Mouse (Mus musculus): Measurements from ENCODE around the gene Tsfm. TPM values are rescaled to one million over a fixed set of nuclear protein-coding genes. Genes with fewer than 3 reads are reported as not detected.

The Tsfm gene
- total and polyA plus RNA-seq, 2 experiments from 2014 or later: 29.3 to 60.7 TPM

GRCm38 (mm10) chr10:126961757-126962156 is 68.9 kb downstream of the Tsfm start:
- Histone ChIP-seq H3K27me3 (ENCODE audit: insufficient read depth, low read length) (peaks cover 7% of the 10 kb centered on the region; the same call in 1 of the 2 replicates), H3K27ac (ENCODE audit: low read depth, low read length) (no peak overlapping the region), H3K4me2 (ENCODE audit: low read depth, low read length, poor library complexity, severe bottlenecking) (no peak overlapping the region), H3K9me3 (ENCODE audit: low read length) (no peaks in the 10 kb centered on the region), H3K9ac (replicated peaks; ENCODE audit: low read length, poor library complexity, severe bottlenecking) (no peak overlapping the region), H3K4me3 (ENCODE audit: low read depth, low read length) (no peak overlapping the region), H3K4me1 (ENCODE audit: insufficient read depth, low read length) (peaks cover 11% of the 10 kb centered on the region), H3K36me3 (ENCODE audit: insufficient read depth, low read length) (no peaks in the 10 kb centered on the region)
- TF ChIP-seq CTCF (IDR thresholded peaks at IDR 0.05): no peak
- DNase-seq (ENCODE audit: low spot score): peak; percentile 78
- WGBS: 53% methylated on average over 10 of the region's 10 CpGs
- no peak; the same call in 1 of the 2 replicates for ATAC-seq (ENCODE audit: low FRiP score)

MicroRNAs within 50 kb of the gene (microRNA counts, 519-probe panel; counts per million panel counts)
- microRNA mmu-miR-26a (2,859 counts per million, percentile 69 among the panel's probes with 10 or more counts), microRNA mmu-miR-546 (528 counts per million, percentile 58 among the panel's probes with 10 or more counts)

Small RNAs within 50 kb of the gene (microRNA-seq; reads per million reads assigned to microRNA genes)
- 37.2 reads per million, percentile 34 among the genes with 10 or more reads in this experiment for gene Mir26a-2 (ENCODE audit: borderline number of aligned reads)
- gene Mir546 (ENCODE audit: borderline number of aligned reads): 1.0 reads per million

Other genes with a start within 250 kb of the Tsfm start
- 13.2 and 17.4 TPM in 2 replicates for gene Atp23, start 129.5 kb downstream of the Tsfm start, total RNA-seq (2014; rRNA removed)
- gene Atp23, start 129.5 kb downstream of the Tsfm start, polyA plus RNA-seq (2015; fragmentation: Nextera tagmentation; extraction: Ambion mirVana): 18.4 and 19.1 TPM in 2 replicates
- gene Ctdsp2, start 52.1 kb downstream of the Tsfm start, total RNA-seq (2014; rRNA removed): 50.1 and 54.6 TPM in 2 replicates
- gene Ctdsp2, start 52.1 kb downstream of the Tsfm start, polyA plus RNA-seq (2015; fragmentation: Nextera tagmentation; extraction: Ambion mirVana): 10.2 and 11.2 TPM in 2 replicates
- gene Avil, start 30.1 kb downstream of the Tsfm start, total RNA-seq (2014; rRNA removed): 0.90 and 2.0 TPM in 2 replicates
- 1.2 and 1.3 TPM in 2 replicates for gene Avil, start 30.1 kb downstream of the Tsfm start, polyA plus RNA-seq (2015; fragmentation: Nextera tagmentation; extraction: Ambion mirVana)
- gene Mettl1, start 10.6 kb upstream of the Tsfm start, total RNA-seq (2014; rRNA removed): 6.5 and 8.7 TPM in 2 replicates
- 19.1 TPM in 2 replicates for gene Mettl1, start 10.6 kb upstream of the Tsfm start, polyA plus RNA-seq (2015; fragmentation: Nextera tagmentation; extraction: Ambion mirVana)
- gene Eef1akmt3, start 10.7 kb upstream of the Tsfm start, total RNA-seq (2014; rRNA removed): not detected in 2 replicates
- 0.10 and 0.16 TPM in 2 replicates for gene Eef1akmt3, start 10.7 kb upstream of the Tsfm start, polyA plus RNA-seq (2015; fragmentation: Nextera tagmentation; extraction: Ambion mirVana)
- 0.22 TPM in 1 of 2 replicates, not detected in the other for gene Cyp27b1, start 17.4 kb upstream of the Tsfm start, total RNA-seq (2014; rRNA removed)
- 0.13 TPM in 1 of 2 replicates, not detected in the other for gene Cyp27b1, start 17.4 kb upstream of the Tsfm start, polyA plus RNA-seq (2015; fragmentation: Nextera tagmentation; extraction: Ambion mirVana)
- gene March9, start 29.3 kb upstream of the Tsfm start, total RNA-seq (2014; rRNA removed): 84.0 and 90.0 TPM in 2 replicates
- 8.6 and 9.8 TPM in 2 replicates for gene March9, start 29.3 kb upstream of the Tsfm start, polyA plus RNA-seq (2015; fragmentation: Nextera tagmentation; extraction: Ambion mirVana)
- gene Cdk4, start 32.7 kb upstream of the Tsfm start, total RNA-seq (2014; rRNA removed): 311 and 365 TPM in 2 replicates
- 364 and 374 TPM in 2 replicates for gene Cdk4, start 32.7 kb upstream of the Tsfm start, polyA plus RNA-seq (2015; fragmentation: Nextera tagmentation; extraction: Ambion mirVana)
- 109 and 122 TPM in 2 replicates for gene Tspan31, start 39.4 kb upstream of the Tsfm start, total RNA-seq (2014; rRNA removed)
- 101 and 104 TPM in 2 replicates for gene Tspan31, start 39.4 kb upstream of the Tsfm start, polyA plus RNA-seq (2015; fragmentation: Nextera tagmentation; extraction: Ambion mirVana)
- 330 and 343 TPM in 2 replicates for gene Agap2, start 44.4 kb upstream of the Tsfm start, total RNA-seq (2014; rRNA removed)
- 5.4 and 6.3 TPM in 2 replicates for gene Agap2, start 44.4 kb upstream of the Tsfm start, polyA plus RNA-seq (2015; fragmentation: Nextera tagmentation; extraction: Ambion mirVana)
- 114 and 120 TPM in 2 replicates for gene Os9, start 90.3 kb upstream of the Tsfm start, total RNA-seq (2014; rRNA removed)
- gene Os9, start 90.3 kb upstream of the Tsfm start, polyA plus RNA-seq (2015; fragmentation: Nextera tagmentation; extraction: Ambion mirVana): 126 TPM in 2 replicates
- 126 and 134 TPM in 2 replicates for gene B4galnt1, start 134.4 kb upstream of the Tsfm start, total RNA-seq (2014; rRNA removed)
- gene B4galnt1, start 134.4 kb upstream of the Tsfm start, polyA plus RNA-seq (2015; fragmentation: Nextera tagmentation; extraction: Ambion mirVana): 86.8 and 88.6 TPM in 2 replicates
- 0.05 TPM in 2 replicates for gene Slc26a10, start 149.8 kb upstream of the Tsfm start, total RNA-seq (2014; rRNA removed)
- gene Slc26a10, start 149.8 kb upstream of the Tsfm start, polyA plus RNA-seq (2015; fragmentation: Nextera tagmentation; extraction: Ambion mirVana): 0.80 TPM in 2 replicates
- gene Arhgef25, start 159.2 kb upstream of the Tsfm start, total RNA-seq (2014; rRNA removed): 47.6 and 48.8 TPM in 2 replicates
- 13.5 and 15.4 TPM in 2 replicates for gene Arhgef25, start 159.2 kb upstream of the Tsfm start, polyA plus RNA-seq (2015; fragmentation: Nextera tagmentation; extraction: Ambion mirVana)
- gene Dtx3, start 164.9 kb upstream of the Tsfm start, total RNA-seq (2014; rRNA removed): 258 and 275 TPM in 2 replicates
- gene Dtx3, start 164.9 kb upstream of the Tsfm start, polyA plus RNA-seq (2015; fragmentation: Nextera tagmentation; extraction: Ambion mirVana): 205 and 217 TPM in 2 replicates
- gene Pip4k2c, start 180.7 kb upstream of the Tsfm start, total RNA-seq (2014; rRNA removed): 17.0 and 18.3 TPM in 2 replicates
- 14.5 and 15.1 TPM in 2 replicates for gene Pip4k2c, start 180.7 kb upstream of the Tsfm start, polyA plus RNA-seq (2015; fragmentation: Nextera tagmentation; extraction: Ambion mirVana)
- gene Kif5a, start 232.5 kb upstream of the Tsfm start, total RNA-seq (2014; rRNA removed): 244 and 249 TPM in 2 replicates
- 102 and 103 TPM in 2 replicates for gene Kif5a, start 232.5 kb upstream of the Tsfm start, polyA plus RNA-seq (2015; fragmentation: Nextera tagmentation; extraction: Ambion mirVana)
- 274 and 309 TPM in 2 replicates for gene Dctn2, start 235.5 kb upstream of the Tsfm start, total RNA-seq (2014; rRNA removed)
- gene Dctn2, start 235.5 kb upstream of the Tsfm start, polyA plus RNA-seq (2015; fragmentation: Nextera tagmentation; extraction: Ambion mirVana): 318 and 345 TPM in 2 replicates